Mouse (Mus musculus) embryonic facial prominence, embryonic 10.5 days (tissue): Measurements from ENCODE around the gene Prkar1a. TPM values are rescaled to one million over a fixed set of nuclear protein-coding genes. Genes with fewer than 3 reads are reported as not detected.

ENCODE experiments used
- DNase-seq: peaks from one replicate; pipeline ENCODE4 v3.0.0-alpha.2; 2017; ENCODE audit warnings: low spot score
- H3K27ac ChIP-seq: fragments of 300-500 bp; sonication (generic); replicated peaks from 2 replicates; pipeline ENCODE4 v1.5.1; 2016; ENCODE audit warnings: mild to moderate bottlenecking
- H3K27me3 ChIP-seq: fragments of 300-500 bp; sonication (generic); replicated peaks from 2 replicates; pipeline ENCODE4 v1.6.1; 2016; ENCODE audit warnings: low read depth, mild to moderate bottlenecking; ENCODE audit not compliant: poor library complexity, severe bottlenecking
- H3K36me3 ChIP-seq: fragments of 300-500 bp; sonication (generic); replicated peaks from 2 replicates; pipeline ENCODE4 v1.6.1; 2016; ENCODE audit warnings: mild to moderate bottlenecking, moderate library complexity
- H3K4me1 ChIP-seq: fragments of 300-500 bp; sonication (generic); 2 replicates; pipeline ENCODE4 v1.6.1; 2016
- H3K4me3 ChIP-seq: fragments of 300-500 bp; sonication (generic); 2 replicates; pipeline ENCODE4 v1.5.1; 2016; ENCODE audit warnings: mild to moderate bottlenecking, moderate library complexity
- H3K9me3 ChIP-seq: fragments of 300-500 bp; sonication (generic); 2 replicates; pipeline ENCODE4 v1.6.1; 2016; ENCODE audit warnings: mild to moderate bottlenecking
- WGBS: fragments of 180-500 bp; shearing (Covaris S2); methylation state at CpG from one replicate; pipeline ENCODE4 v1.1.7; 2016; 5-methylcytosine and 5-hydroxymethylcytosine counted together
- polyA plus RNA-seq: library from polyadenylated mRNA; unstranded; fragments of >200 nt; fragmentation: Nextera tagmentation; extraction: Ambion mirVana; gene quantifications from 2 replicates; pipeline ENCODE4 v1.2.1, GENCODE M21; 2016

Prkar1a gene
- polyA plus RNA-seq, 1 experiment from 2014 or later: 349 TPM

DNA sequence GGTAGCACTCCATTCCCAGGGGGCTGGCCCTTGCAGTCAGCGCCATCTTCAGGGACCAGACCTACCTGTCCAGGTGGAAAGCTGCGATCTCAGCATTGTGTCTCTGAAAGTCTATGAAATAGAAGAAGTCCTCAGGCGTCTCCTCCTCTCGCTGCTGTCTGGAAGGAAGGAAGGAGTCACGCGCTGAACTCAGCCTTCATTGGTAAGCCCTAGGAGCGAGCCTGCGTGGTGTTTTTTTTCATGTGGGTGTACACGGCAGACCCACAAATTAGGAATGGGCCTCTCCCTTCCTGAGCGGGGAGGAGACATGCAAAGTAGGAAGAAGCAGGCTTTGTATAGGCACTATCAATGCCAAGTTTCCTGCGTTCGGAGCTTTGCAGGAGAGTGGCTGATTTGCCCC, 29.1 kb downstream of the Prkar1a start:
- no peak for DNase-seq
- 77% methylated on average over 12 of the region's 12 CpGs for WGBS
- Histone ChIP-seq H3K27me3 (0 out of 2 replicates have a peak, but pooled peaks cover 6% of the 10 kb centered on the region), H3K27ac (no peak overlapping the region), H3K9me3 (no peaks in the 10 kb centered on the region), H3K4me1 (no peaks in the 10 kb centered on the region), H3K4me3 (no peak overlapping the region), H3K36me3 (no peaks in the 10 kb centered on the region)

GRCm38 (mm10) chr11:109680934-109681333, 31.7 kb downstream of the Prkar1a start:
- WGBS: 82% methylated on average over 9 of the region's 9 CpGs
- H3K4me1 ChIP-seq: no peaks in the 10 kb centered on the region
- no peak overlapping the region for H3K27ac ChIP-seq
- H3K4me3 ChIP-seq: no peak overlapping the region
- DNase-seq: no peak
- no peaks in the 10 kb centered on the region for H3K36me3 ChIP-seq
- no peaks in the 10 kb centered on the region for H3K27me3 ChIP-seq
- H3K9me3 ChIP-seq: no peaks in the 10 kb centered on the region

DNA sequence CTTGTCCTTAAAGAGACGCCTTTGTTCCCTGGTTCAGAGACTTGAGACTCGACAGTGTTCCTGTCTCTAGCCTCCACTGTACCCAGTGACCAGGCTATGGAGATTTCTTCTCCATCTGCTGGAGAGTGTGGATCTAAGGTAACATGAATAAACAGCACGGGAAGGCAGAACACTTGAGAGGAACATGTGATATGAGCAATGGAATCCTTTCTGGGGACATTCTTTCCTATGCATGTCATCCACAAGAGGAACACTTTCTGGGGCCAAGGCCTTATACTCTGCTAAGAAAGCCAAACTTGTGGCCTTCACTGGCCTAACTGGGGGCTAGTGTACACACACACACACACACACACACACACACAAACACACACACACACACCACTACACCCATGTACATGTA, 32.4 kb downstream of the Prkar1a start:
- Histone ChIP-seq H3K27me3 (no peaks in the 10 kb centered on the region), H3K4me1 (no peaks in the 10 kb centered on the region), H3K9me3 (no peaks in the 10 kb centered on the region), H3K4me3 (no peak overlapping the region), H3K27ac (no peak overlapping the region), H3K36me3 (no peaks in the 10 kb centered on the region)
- no peak for DNase-seq
- 77% methylated on average over 3 of the region's 3 CpGs for WGBS

DNA sequence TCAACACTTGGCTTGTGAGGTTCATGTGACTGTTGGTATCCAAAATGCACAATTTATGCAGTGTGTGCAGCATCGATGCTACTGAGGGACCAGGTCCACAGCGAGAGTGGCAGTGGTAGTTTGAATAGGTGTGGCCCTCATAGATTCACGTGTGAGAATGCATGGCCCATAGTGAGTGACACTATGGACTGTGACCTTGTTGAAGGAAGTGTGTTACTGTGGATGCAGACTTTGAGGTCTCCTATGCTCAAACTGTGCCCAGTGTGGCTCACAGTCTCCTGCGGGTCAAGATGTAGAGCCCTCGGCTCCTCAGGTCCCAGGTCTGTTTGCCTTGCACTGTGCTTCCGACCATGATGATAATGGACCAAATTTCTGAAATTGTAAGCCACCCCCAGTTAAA, 33.0 kb downstream of the Prkar1a start:
- H3K36me3 ChIP-seq: no peaks in the 10 kb centered on the region
- WGBS: 91% methylated on average over 6 of the region's 6 CpGs
- H3K4me3 ChIP-seq: no peak overlapping the region
- H3K9me3 ChIP-seq: no peaks in the 10 kb centered on the region
- no peaks in the 10 kb centered on the region for H3K27me3 ChIP-seq
- H3K27ac ChIP-seq: no peak overlapping the region
- H3K4me1 ChIP-seq: no peaks in the 10 kb centered on the region
- no peak for DNase-seq

DNA sequence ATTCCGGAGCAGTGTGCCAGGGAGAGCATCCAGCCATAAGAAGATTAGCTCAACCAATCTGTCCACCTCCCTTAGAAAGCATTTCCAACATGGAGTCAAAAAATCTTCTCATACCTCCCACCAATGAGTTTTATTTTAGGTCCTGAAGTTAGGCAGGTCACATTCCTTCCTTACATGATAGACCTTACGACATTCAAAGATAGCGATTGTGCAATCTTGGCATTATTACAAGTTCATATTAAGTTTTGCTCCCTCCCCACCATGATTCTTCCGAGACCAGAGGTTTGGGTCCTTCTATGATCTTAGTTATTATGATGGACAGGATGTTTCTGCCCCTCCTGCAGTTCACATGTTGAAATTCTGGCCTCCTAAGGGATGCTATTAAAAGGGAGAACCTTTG, 40.3 kb downstream of the Prkar1a start:
- H3K9me3 ChIP-seq: no peaks in the 10 kb centered on the region
- no peaks in the 10 kb centered on the region for H3K4me1 ChIP-seq
- 90% methylated on average over 4 of the region's 4 CpGs for WGBS
- H3K27me3 ChIP-seq: no peaks in the 10 kb centered on the region
- no peaks in the 10 kb centered on the region for H3K36me3 ChIP-seq
- no peak for DNase-seq
- H3K4me3 ChIP-seq: no peak overlapping the region
- no peak overlapping the region for H3K27ac ChIP-seq

GRCm38 (mm10) chr11:109692737-109693136, 43.5 kb downstream of the Prkar1a start:
- Histone ChIP-seq H3K27ac (no peak overlapping the region), H3K36me3 (no peaks in the 10 kb centered on the region), H3K4me1 (no peaks in the 10 kb centered on the region), H3K4me3 (no peak overlapping the region), H3K27me3 (no peaks in the 10 kb centered on the region), H3K9me3 (no peaks in the 10 kb centered on the region)
- no peak for DNase-seq
- 27% methylated on average over 3 of the region's 3 CpGs for WGBS

- 88% methylated on average over 4 of the region's 4 CpGs for WGBS
- Histone ChIP-seq H3K4me3 (no peak overlapping the region), H3K27ac (no peak overlapping the region), H3K27me3 (no peaks in the 10 kb centered on the region), H3K4me1 (no peaks in the 10 kb centered on the region), H3K36me3 (no peaks in the 10 kb centered on the region), H3K9me3 (no peaks in the 10 kb centered on the region)
- no peak for DNase-seq
Measured at GRCm38 (mm10) chr11:109696519-109696918, 47.3 kb downstream of the Prkar1a start.

DNA sequence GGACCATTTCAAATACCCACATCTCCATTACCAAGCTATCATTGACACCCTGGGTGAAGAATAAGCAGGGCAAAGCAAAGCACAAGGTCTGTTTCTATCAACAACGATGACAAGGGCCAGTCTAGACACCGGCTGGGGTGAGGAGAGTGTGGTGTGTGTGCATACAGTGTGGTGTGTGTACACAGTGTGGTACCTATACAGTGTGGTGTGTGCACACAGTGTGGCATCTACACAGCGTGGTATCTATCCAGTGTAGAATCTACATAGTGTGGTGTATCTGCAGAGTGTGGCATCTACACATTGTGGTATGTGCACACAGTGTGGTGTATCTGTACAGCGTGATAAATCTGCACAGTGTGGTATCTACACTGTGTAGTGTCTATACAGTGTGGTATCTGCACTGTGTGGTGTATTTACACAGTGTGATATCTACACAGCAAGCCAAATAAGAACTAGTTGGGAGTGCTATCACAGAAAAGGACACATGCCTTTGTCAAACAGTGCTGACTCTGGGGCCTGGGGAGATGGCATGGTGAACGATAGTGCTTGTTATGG, 48.0 kb downstream of the Prkar1a start:
- Histone ChIP-seq H3K27ac (no peak overlapping the region), H3K4me3 (no peak overlapping the region), H3K4me1 (peaks cover 2% of the 10 kb centered on the region), H3K27me3 (no peaks in the 10 kb centered on the region), H3K36me3 (no peaks in the 10 kb centered on the region), H3K9me3 (no peaks in the 10 kb centered on the region)
- no peak for DNase-seq
- 92% methylated on average over 5 of the region's 5 CpGs for WGBS

DNA sequence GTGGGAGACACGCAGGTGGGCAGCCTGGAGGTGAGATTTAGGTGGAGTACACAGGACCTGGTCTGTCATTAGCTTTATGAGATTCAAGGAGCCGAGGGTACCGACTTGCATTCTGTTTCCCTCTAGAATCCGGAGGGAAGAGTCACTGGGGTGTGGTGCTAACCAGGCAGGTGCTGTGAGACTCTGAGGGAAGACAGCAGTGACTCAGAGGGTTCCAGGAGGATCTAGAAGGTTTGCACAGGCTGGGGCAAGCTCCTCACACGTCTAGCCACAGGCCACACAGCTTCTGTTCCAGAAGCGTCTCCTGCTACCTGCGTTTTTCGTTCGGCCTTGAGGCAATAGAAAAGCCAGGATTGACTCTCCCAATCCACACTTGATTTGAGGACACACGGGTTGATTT, 49.5 kb downstream of the Prkar1a start:
- no peak overlapping the region for H3K27ac ChIP-seq
- no peak for DNase-seq
- no peaks in the 10 kb centered on the region for H3K27me3 ChIP-seq
- no peaks in the 10 kb centered on the region for H3K9me3 ChIP-seq
- no peaks in the 10 kb centered on the region for H3K36me3 ChIP-seq
- H3K4me1 ChIP-seq: peaks cover 6% of the 10 kb centered on the region
- WGBS: 88% methylated on average over 10 of the region's 10 CpGs
- no peak overlapping the region for H3K4me3 ChIP-seq

DNA sequence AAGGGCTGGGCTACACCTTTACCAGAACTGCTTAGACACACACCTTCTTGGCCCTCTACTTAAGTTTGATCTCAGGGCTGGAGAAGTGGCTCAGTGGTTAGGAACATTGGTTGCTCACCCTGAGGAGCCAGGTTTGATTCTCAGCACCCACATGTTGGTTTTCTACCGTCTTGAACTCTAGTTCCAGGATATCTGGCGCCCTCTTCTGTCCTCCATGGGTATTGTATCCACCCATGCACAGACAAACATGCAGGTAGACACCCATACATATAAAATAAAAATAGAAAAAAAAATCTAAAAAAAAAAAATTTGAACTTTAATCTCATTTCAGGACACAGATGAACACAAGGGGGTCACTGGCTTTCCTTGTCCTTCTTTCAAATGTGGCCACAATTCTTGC, 50.6 kb downstream of the Prkar1a start:
- Histone ChIP-seq H3K27me3 (no peaks in the 10 kb centered on the region), H3K4me1 (peaks cover 6% of the 10 kb centered on the region), H3K9me3 (no peaks in the 10 kb centered on the region), H3K36me3 (no peaks in the 10 kb centered on the region), H3K27ac (no peak overlapping the region), H3K4me3 (no peak overlapping the region)
- 66% methylated on average over 2 of the region's 2 CpGs for WGBS
- DNase-seq: no peak

GRCm38 (mm10) chr11:109700761-109701160, 51.6 kb downstream of the Prkar1a start:
- no peak overlapping the region for H3K4me3 ChIP-seq
- no peaks in the 10 kb centered on the region for H3K9me3 ChIP-seq
- H3K36me3 ChIP-seq: no peaks in the 10 kb centered on the region
- no peak for DNase-seq
- 89% methylated on average over 6 of the region's 6 CpGs for WGBS
- peaks cover 6% of the 10 kb centered on the region for H3K4me1 ChIP-seq
- no peak overlapping the region for H3K27ac ChIP-seq
- no peaks in the 10 kb centered on the region for H3K27me3 ChIP-seq

DNA sequence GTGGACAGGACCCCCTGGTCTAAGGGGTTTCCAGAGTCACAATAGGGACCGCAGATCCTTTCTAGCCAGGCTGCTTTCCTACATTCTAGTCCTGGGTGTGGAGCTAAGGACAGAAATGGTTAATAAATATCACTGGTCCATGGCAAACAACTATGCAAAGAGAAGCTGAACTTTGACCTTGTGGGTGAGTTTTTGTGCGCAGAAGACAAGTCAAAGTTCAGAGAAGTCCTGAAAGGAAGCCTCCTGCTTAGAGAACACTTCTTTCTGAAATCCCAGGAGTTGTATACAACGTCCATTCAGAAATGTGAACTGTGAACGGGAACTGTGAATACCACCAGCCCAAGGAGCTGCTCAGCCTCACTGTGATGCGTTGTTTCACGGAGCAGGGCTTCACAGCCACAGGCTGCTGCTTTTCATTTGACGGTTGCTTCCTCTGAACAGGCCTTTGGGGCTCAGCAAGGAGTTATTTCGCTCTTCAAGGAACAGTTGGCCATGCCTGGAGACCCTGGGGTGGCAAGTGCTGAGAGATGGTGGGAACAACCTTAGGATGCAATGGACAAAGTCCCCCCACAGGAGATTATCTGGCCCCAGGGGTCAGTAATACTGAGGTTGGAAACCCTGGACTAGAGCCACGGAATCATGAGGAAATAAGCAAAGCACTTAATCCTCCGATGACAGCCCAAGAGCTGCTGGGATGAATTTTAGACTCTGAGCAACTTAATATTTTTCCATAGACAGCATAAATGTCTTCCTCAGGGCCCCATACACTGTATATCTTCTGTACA, 53.0 kb downstream of the Prkar1a start:
- no peaks in the 10 kb centered on the region for H3K9me3 ChIP-seq
- H3K36me3 ChIP-seq: no peaks in the 10 kb centered on the region
- WGBS: 58% methylated on average over 10 of the region's 10 CpGs
- no peak overlapping the region for H3K4me3 ChIP-seq
- no peak overlapping the region for H3K27ac ChIP-seq
- no peaks in the 10 kb centered on the region for H3K27me3 ChIP-seq
- DNase-seq: no peak
- peaks cover 8% of the 10 kb centered on the region for H3K4me1 ChIP-seq

- Histone ChIP-seq H3K27me3 (no peaks in the 10 kb centered on the region), H3K4me1 (peaks cover 8% of the 10 kb centered on the region), H3K4me3 (no peak overlapping the region), H3K36me3 (no peaks in the 10 kb centered on the region), H3K9me3 (no peaks in the 10 kb centered on the region), H3K27ac (no peak overlapping the region)
- whole genome bisulfite sequencing: 84% methylated on average over 9 of the region's 9 CpGs
- DNase-seq: no peak
Measured at GRCm38 (mm10) chr11:109703845-109704244, 54.6 kb downstream of the Prkar1a start.
